ENCODE assay signal across 12 mouse cellular contexts in the genomic region with DNA sequence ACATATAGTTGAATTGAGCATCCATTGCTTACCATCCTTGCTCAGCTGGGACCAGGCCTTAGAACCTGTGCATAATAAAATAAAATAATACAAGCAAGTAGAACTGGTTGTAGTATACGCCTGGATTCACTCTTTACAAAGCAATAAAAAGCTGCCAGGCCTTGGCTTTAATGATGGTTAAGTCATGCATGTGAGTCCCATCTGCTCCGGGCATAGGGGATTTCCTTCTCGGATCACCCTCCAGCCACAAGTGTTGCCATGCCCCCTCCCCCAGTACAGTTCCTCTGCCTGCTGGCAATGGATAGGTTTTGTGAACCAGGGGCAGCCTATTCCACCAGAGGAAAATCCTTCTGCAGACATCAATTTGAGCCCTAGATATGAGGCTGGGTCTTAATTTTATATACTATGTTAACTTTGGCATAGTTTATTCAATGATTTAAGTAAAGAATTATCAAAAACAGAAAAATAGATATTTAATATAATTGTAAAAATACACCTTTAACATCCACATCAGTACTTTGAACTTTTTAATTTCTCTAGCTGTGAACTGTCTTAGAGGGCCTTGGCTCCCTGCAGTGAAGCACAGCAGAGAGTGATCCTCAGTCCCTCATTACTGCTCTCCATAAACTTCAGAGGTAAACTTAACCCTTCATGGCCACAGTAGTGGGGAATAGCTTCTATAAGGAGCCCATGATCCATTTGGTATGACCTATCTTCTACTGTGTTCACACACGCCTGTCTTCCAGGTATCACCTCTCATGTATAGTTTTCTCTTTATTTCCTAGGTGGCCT.
DNase-seq lines count a peak whose midpoint lies in the region; ATAC-seq lines count a peak whose summit lies in the region.
"Had no signal": no experiment of that assay in that cellular context is flagged by ENCODE, and none has a peak within 500 bp of the region (broad histone marks: within the 10 kb centered on the region; RNA-seq: fewer than 3 reads in every experiment).

No protein-coding gene starts in this region.

- 0 out of 2 replicates have a peak, but pooled peaks cover 3% of the 10 kb centered on the region for H3K4me1 ChIP-seq in embryonic facial prominence, embryonic 14.5 days (ENCODE audit: control insufficient read depth, insufficient read depth, low read length)
- peaks cover 17% of the 10 kb centered on the region for H3K4me1 ChIP-seq in limb, embryonic 12.5 days (replicated peaks)
- H3K4me1 ChIP-seq: limb, embryonic 15.5 days had no signal

- WGBS in embryonic facial prominence, embryonic 14.5 days, result 48% methylated on average over 4 of the region's 4 CpGs
- WGBS in limb, embryonic 12.5 days, result 16% methylated on average over 4 of the region's 4 CpGs

- H3K9ac ChIP-seq in embryonic facial prominence, embryonic 14.5 days (ENCODE audit: low read depth, low read length), result no peak overlapping the region
- H3K9ac ChIP-seq in limb, embryonic 12.5 days (replicated peaks), result no peak overlapping the region
- H3K9ac ChIP-seq: limb, embryonic 15.5 days had no signal

- peak; percentile 68 for DNase-seq in Muller cell, postnatal 12 days (ENCODE audit: inconsistent ontology term)
- DNase-seq in brain, adult 2 months (ENCODE audit: low read depth, low spot score), result peak; percentile 96
- DNase-seq in embryonic facial prominence, embryonic 14.5 days (ENCODE audit: low spot score), result peak; percentile 55
- no peak for DNase-seq in c-Kit-positive CD71-positive TER-119-positive erythroid progenitor cells, embryonic 14.5 days (ENCODE audit: low spot score)
- no peak for DNase-seq in testis, postnatal 14 days (ENCODE audit: low spot score)
- DNase-seq in ovary, postnatal 14 days (ENCODE audit: low spot score), result no peak
- DNase-seq: gastrocnemius, postnatal 36 days; kidney, postnatal 36 days; lung, postnatal 10 days; thymus, postnatal 36 days had no signal

- no peak overlapping the region for H3K27ac ChIP-seq in embryonic facial prominence, embryonic 14.5 days (replicated peaks; ENCODE audit: low read depth, low read length)
- no peak overlapping the region for H3K27ac ChIP-seq in limb, embryonic 12.5 days
- H3K27ac ChIP-seq: limb, embryonic 15.5 days had no signal

- no peaks in the 10 kb centered on the region for H3K9me3 ChIP-seq in embryonic facial prominence, embryonic 14.5 days (ENCODE audit: control insufficient read depth, low read length)
- H3K9me3 ChIP-seq in limb, embryonic 12.5 days, result no peaks in the 10 kb centered on the region
- H3K9me3 ChIP-seq: limb, embryonic 15.5 days had no signal

- no peak overlapping the region for H3K4me2 ChIP-seq in embryonic facial prominence, embryonic 14.5 days (ENCODE audit: low read depth, low read length)
- H3K4me2 ChIP-seq in limb, embryonic 12.5 days, result no peak overlapping the region
- H3K4me2 ChIP-seq: limb, embryonic 15.5 days had no signal

- H3K27me3 ChIP-seq in embryonic facial prominence, embryonic 14.5 days (replicated peaks; ENCODE audit: control insufficient read depth, insufficient read depth, low read length), result no peaks in the 10 kb centered on the region
- no peaks in the 10 kb centered on the region for H3K27me3 ChIP-seq in limb, embryonic 12.5 days
- H3K27me3 ChIP-seq: limb, embryonic 15.5 days had no signal

- peak; percentile 82 for ATAC-seq in embryonic facial prominence, embryonic 14.5 days (ENCODE audit: low read depth)
- peak; percentile 82 for ATAC-seq in limb, embryonic 12.5 days (ENCODE audit: insufficient number of reproducible peaks, insufficient read depth, low FRiP score, low TSS enrichment, low read depth)

- no peaks in the 10 kb centered on the region for H3K36me3 ChIP-seq in embryonic facial prominence, embryonic 14.5 days (ENCODE audit: control insufficient read depth, insufficient read depth, low read length)
- no peaks in the 10 kb centered on the region for H3K36me3 ChIP-seq in limb, embryonic 12.5 days
- H3K36me3 ChIP-seq: limb, embryonic 15.5 days had no signal

- no peak overlapping the region for H3K4me3 ChIP-seq in embryonic facial prominence, embryonic 14.5 days (ENCODE audit: low read depth, low read length)
- no peak overlapping the region for H3K4me3 ChIP-seq in limb, embryonic 12.5 days (replicated peaks)
- H3K4me3 ChIP-seq: limb, embryonic 15.5 days had no signal

Comparison
In these comparisons a context has a peak if more than half of its experiments do, and no peak if none do; other contexts are left out.
1. DNase-seq: peak in Muller cell, postnatal 12 days (single experiment), brain, adult 2 months (single experiment) and embryonic facial prominence, embryonic 14.5 days (single experiment); none in c-Kit-positive CD71-positive TER-119-positive erythroid progenitor cells, embryonic 14.5 days (single experiment), testis, postnatal 14 days (single experiment) and ovary, postnatal 14 days (single experiment).